19 mouse cellular contexts compared by ENCODE assay signal in genomic region chr2:6602163-6602562, GRCm38 (mm10).
DNase-seq lines count a peak whose midpoint lies in the region; ATAC-seq lines count a peak whose summit lies in the region.
"Had no signal": no experiment of that assay in that cellular context is flagged by ENCODE, and none has a peak within 500 bp of the region (broad histone marks: within the 10 kb centered on the region; RNA-seq: fewer than 3 reads in every experiment).

No protein-coding gene starts in this region.

- H3K4me3 ChIP-seq in forebrain, embryonic 14.5 days (ENCODE audit: low read depth, low read length): no peak overlapping the region
- H3K4me3 ChIP-seq in forebrain, embryonic 15.5 days: no peak overlapping the region
- no peak overlapping the region for H3K4me3 ChIP-seq in kidney, embryonic 15.5 days (replicated peaks)
- H3K4me3 ChIP-seq in heart, embryonic 10.5 days: no peak overlapping the region
- H3K4me3 ChIP-seq: embryonic facial prominence, embryonic 15.5 days; gastrocnemius, adult 2 months; limb, embryonic 15.5 days; lung, embryonic 15.5 days had no signal

- no peak overlapping the region for H3K9ac ChIP-seq in forebrain, embryonic 14.5 days (ENCODE audit: low read length)
- H3K9ac ChIP-seq in forebrain, embryonic 15.5 days (replicated peaks): no peak overlapping the region
- H3K9ac ChIP-seq in kidney, embryonic 15.5 days: no peak overlapping the region
- H3K9ac ChIP-seq: embryonic facial prominence, embryonic 15.5 days; limb, embryonic 15.5 days; lung, embryonic 15.5 days had no signal

- no peak overlapping the region for H3K4me2 ChIP-seq in forebrain, embryonic 14.5 days (ENCODE audit: low read length)
- no peak overlapping the region for H3K4me2 ChIP-seq in forebrain, embryonic 15.5 days (replicated peaks)
- no peak overlapping the region for H3K4me2 ChIP-seq in kidney, embryonic 15.5 days
- H3K4me2 ChIP-seq: embryonic facial prominence, embryonic 15.5 days; limb, embryonic 15.5 days; lung, embryonic 15.5 days had no signal

- 87% methylated on average over 4 of the region's 4 CpGs for WGBS in forebrain, embryonic 14.5 days
- 95% methylated on average over 4 of the region's 4 CpGs for WGBS in forebrain, embryonic 15.5 days
- WGBS in kidney, embryonic 15.5 days: 90% methylated on average over 4 of the region's 4 CpGs
- WGBS in heart, embryonic 10.5 days: 86% methylated on average over 4 of the region's 4 CpGs

- H3K4me1 ChIP-seq in forebrain, embryonic 14.5 days (ENCODE audit: control insufficient read depth, insufficient read depth, low read length): peaks cover 6% of the 10 kb centered on the region
- peaks cover 16% of the 10 kb centered on the region for H3K4me1 ChIP-seq in forebrain, embryonic 15.5 days
- H3K4me1 ChIP-seq in kidney, embryonic 15.5 days: no peaks in the 10 kb centered on the region
- H3K4me1 ChIP-seq in heart, embryonic 10.5 days: no peaks in the 10 kb centered on the region
- H3K4me1 ChIP-seq: embryonic facial prominence, embryonic 15.5 days; limb, embryonic 15.5 days; lung, embryonic 15.5 days had no signal

- ATAC-seq in forebrain, embryonic 14.5 days: peak; percentile 41; the same call in 1 of the 2 replicates
- no peak; the same call in 1 of the 2 replicates for ATAC-seq in forebrain, embryonic 15.5 days (replicated peaks)
- 0 out of 2 replicates have a peak, but pooled peaks have one; percentile 33 for ATAC-seq in kidney, embryonic 15.5 days (replicated peaks; ENCODE audit: low FRiP score)

- H3K27me3 ChIP-seq in forebrain, embryonic 14.5 days (replicated peaks; ENCODE audit: control insufficient read depth, insufficient read depth, low read length): no peaks in the 10 kb centered on the region
- no peaks in the 10 kb centered on the region for H3K27me3 ChIP-seq in forebrain, embryonic 15.5 days
- H3K27me3 ChIP-seq in kidney, embryonic 15.5 days: no peaks in the 10 kb centered on the region
- H3K27me3 ChIP-seq in heart, embryonic 10.5 days (ENCODE audit: insufficient read depth, poor library complexity, severe bottlenecking): no peaks in the 10 kb centered on the region
- H3K27me3 ChIP-seq: embryonic facial prominence, embryonic 15.5 days; limb, embryonic 15.5 days; lung, embryonic 15.5 days had no signal

- H3K36me3 ChIP-seq in forebrain, embryonic 14.5 days (ENCODE audit: control insufficient read depth, insufficient read depth, low read length): peaks cover 48% of the 10 kb centered on the region
- peaks cover 44% of the 10 kb centered on the region for H3K36me3 ChIP-seq in forebrain, embryonic 15.5 days
- H3K36me3 ChIP-seq in kidney, embryonic 15.5 days: no peaks in the 10 kb centered on the region
- 0 out of 2 replicates have a peak, but pooled peaks cover 3% of the 10 kb centered on the region for H3K36me3 ChIP-seq in heart, embryonic 10.5 days
- H3K36me3 ChIP-seq: embryonic facial prominence, embryonic 15.5 days had no signal

- DNase-seq in forebrain, embryonic 14.5 days (ENCODE audit: low spot score): no peak
- DNase-seq in kidney, adult 11 months: no peak
- peak; percentile 13 for DNase-seq in thymus, postnatal 14 days
- DNase-seq in thymus, postnatal 36 days: no peak
- no peak for DNase-seq in heart, embryonic 10.5 days (ENCODE audit: low spot score)
- no peak for DNase-seq in natural killer cell, adult 2 months (ENCODE audit: low spot score in 2 of 2)
- DNase-seq: cerebellum, adult 9-11 months; gastrocnemius, adult 2 months; heart, postnatal 36 days; kidney, adult 8-10 months; kidney, postnatal 25 days; lung, postnatal 4 days; midbrain, embryonic 14.5 days; right cerebral cortex, postnatal 25 days had no signal

- H3K9me3 ChIP-seq in forebrain, embryonic 14.5 days (replicated peaks; ENCODE audit: control insufficient read depth, low read length): no peaks in the 10 kb centered on the region
- H3K9me3 ChIP-seq in forebrain, embryonic 15.5 days: no peaks in the 10 kb centered on the region
- H3K9me3 ChIP-seq in kidney, embryonic 15.5 days (replicated peaks): no peaks in the 10 kb centered on the region
- H3K9me3 ChIP-seq in heart, embryonic 10.5 days: no peaks in the 10 kb centered on the region
- H3K9me3 ChIP-seq: embryonic facial prominence, embryonic 15.5 days; limb, embryonic 15.5 days; lung, embryonic 15.5 days had no signal

- no peak overlapping the region for H3K27ac ChIP-seq in forebrain, embryonic 14.5 days (ENCODE audit: low read depth, low read length)
- no peak overlapping the region for H3K27ac ChIP-seq in forebrain, embryonic 15.5 days (replicated peaks)
- H3K27ac ChIP-seq in kidney, embryonic 15.5 days: no peak overlapping the region
- H3K27ac ChIP-seq in heart, embryonic 10.5 days: no peak overlapping the region
- H3K27ac ChIP-seq: embryonic facial prominence, embryonic 15.5 days; gastrocnemius, adult 2 months; limb, embryonic 15.5 days; lung, embryonic 15.5 days had no signal
